Mouse (Mus musculus) erythroblast, embryonic 14.5 days (primary cell): ENCODE data around the gene Tmem86a. TPM values are rescaled to one million over a fixed set of nuclear protein-coding genes. Genes with fewer than 3 reads are reported as not detected.

ENCODE experiments used
- H3K27me3 ChIP-seq: 2 replicates; pipeline ENCODE4 v1.6.1; 2012; ENCODE audit warnings: inconsistent platforms; ENCODE audit not compliant: control insufficient read depth
- H3K36me3 ChIP-seq: 2 replicates; pipeline ENCODE4 v1.6.1; 2012; ENCODE audit warnings: mild to moderate bottlenecking, inconsistent platforms; ENCODE audit not compliant: control insufficient read depth
- H3K4me1 ChIP-seq: 2 replicates; pipeline ENCODE4 v1.6.1; 2012; ENCODE audit warnings: inconsistent platforms; ENCODE audit not compliant: control insufficient read depth
- H3K4me3 ChIP-seq: replicated peaks from 2 replicates; pipeline ENCODE3; 2012; ENCODE audit warnings: moderate library complexity, mild to moderate bottlenecking, inconsistent platforms
- H3K9me3 ChIP-seq: 2 replicates; pipeline ENCODE4 v1.6.1; 2012; ENCODE audit warnings: low read length, inconsistent platforms, mixed read lengths; ENCODE audit not compliant: control insufficient read depth
- GATA1 ChIP-seq: IDR thresholded peaks from 2 replicates; pipeline ENCODE4 v1.6.1; 2012; ENCODE audit warnings: low read length, inconsistent platforms, mixed read lengths
- TAL1 ChIP-seq: IDR thresholded peaks from 3 replicates; pipeline ENCODE4 v1.6.1; 2012; ENCODE audit warnings: low read length, inconsistent platforms, mixed read lengths
- polyA plus RNA-seq: library from polyadenylated mRNA; stranded (reverse); fragments of >175 nt; gene quantifications from 2 replicates; pipeline ENCODE4 v1.2.3, GENCODE M21; 2012

Tmem86a gene
- polyA plus RNA-seq, 1 experiment, result 0.24 TPM

DNA sequence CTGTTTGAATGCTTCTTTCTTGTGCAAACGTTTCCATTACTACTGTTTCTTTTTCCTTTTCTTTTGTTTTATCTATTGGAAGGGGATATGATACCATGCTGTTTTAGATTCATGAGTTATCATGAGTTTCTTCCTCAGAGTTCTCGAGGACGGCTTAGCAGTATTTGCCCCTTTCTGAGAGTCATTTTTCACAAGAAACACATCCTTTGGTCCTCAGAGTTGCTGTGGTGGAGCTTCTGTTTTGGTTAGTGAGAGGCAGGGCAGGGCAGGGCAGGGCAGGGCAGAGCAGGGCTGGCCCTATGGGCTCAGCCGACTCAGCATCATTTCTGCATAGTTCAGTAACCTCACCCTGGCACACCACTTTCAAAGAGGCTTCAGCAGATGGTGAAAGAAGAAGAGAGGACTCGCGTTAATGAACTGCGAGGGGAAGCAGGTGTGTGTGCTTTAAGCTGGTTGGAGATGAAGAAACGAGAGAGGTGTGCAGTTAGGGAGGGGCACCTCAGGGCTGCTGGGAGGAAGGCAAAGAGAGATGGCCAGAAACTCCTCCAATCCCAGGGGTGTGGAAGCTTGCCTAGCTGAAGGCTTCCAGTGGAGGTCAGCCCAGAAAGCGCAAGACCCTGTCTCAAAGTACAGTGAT, 37.2 kb upstream of the Tmem86a start:
- no peak for TF ChIP-seq TAL1
- no peak for TF ChIP-seq GATA1
- no peaks in the 10 kb centered on the region for H3K27me3 ChIP-seq
- peak overlapping the region; percentile 41 for H3K4me3 ChIP-seq
- no peaks in the 10 kb centered on the region for H3K36me3 ChIP-seq
- no peaks in the 10 kb centered on the region for H3K9me3 ChIP-seq
- H3K4me1 ChIP-seq, result peaks cover 63% of the 10 kb centered on the region

GRCm38 (mm10) chr7:47014564-47015389, 35.6 kb upstream of the Tmem86a start:
- H3K27me3 ChIP-seq, result no peaks in the 10 kb centered on the region
- H3K9me3 ChIP-seq, result no peaks in the 10 kb centered on the region
- no peak for TF ChIP-seq TAL1
- no peak for TF ChIP-seq GATA1
- H3K4me3 ChIP-seq, result peak overlapping the region; percentile 45
- peaks cover 52% of the 10 kb centered on the region for H3K4me1 ChIP-seq
- no peaks in the 10 kb centered on the region for H3K36me3 ChIP-seq

DNA sequence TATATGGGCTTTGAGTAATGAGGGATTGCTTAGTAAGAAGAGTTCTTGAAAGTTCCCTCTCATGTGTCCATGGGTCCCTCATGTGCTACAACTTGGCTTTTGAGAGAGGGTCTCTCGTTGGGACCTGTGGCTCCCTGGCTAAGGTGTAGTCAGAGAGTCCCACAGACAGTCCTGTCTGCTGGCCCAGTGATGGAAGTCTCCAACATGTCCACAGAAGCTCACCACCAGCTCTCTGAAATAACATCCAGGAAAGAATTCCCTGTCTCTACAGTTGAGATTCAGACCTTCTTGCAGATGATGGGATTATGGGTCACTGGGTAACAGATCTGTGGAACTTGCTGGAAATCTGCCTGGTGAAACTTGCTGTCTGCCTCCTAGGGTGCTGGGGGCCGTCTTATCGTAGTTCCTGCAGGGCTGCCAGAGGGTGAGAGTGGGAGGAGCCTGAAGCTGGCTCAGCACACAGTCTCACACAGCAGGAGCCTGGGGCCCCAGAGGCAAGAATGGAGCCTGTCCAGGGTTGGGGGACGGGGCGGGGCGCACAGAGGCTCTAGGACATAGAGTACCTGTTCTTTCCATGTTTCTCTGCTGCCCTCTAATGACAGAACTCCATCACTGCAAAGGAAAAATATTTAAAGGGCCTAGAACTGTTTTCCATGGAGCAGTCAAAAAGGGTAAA, 34.9 kb upstream of the Tmem86a start:
- H3K4me3 ChIP-seq, result peak overlapping the region; percentile 45
- peaks cover 45% of the 10 kb centered on the region for H3K4me1 ChIP-seq
- H3K27me3 ChIP-seq, result no peaks in the 10 kb centered on the region; the same call in 1 of the 2 replicates
- H3K9me3 ChIP-seq, result no peaks in the 10 kb centered on the region
- TF ChIP-seq TAL1, result peak; percentile 53
- TF ChIP-seq GATA1, result peak; percentile 47
- no peaks in the 10 kb centered on the region for H3K36me3 ChIP-seq

DNA sequence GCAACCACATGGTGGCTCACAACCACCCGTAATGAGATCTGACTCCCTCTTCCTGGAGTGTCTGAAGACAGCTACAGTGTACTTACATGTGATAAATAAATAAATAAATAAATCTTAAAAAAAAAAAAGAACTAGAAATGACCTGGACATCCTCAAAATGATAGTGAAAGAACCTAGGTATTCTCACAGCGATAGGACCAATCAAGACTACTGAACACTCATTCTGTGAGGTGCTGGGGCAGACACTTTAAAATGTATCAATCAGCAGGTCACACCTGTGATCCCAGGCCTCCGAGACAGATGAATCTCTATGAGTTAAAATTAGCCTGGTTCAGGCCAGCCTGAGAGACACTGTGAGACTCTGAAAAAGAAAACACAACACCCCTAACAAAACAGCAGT, 33.8 kb upstream of the Tmem86a start:
- TF ChIP-seq GATA1 (no peak), TAL1 (no peak)
- Histone ChIP-seq H3K27me3 (peaks cover 2% of the 10 kb centered on the region; the same call in 1 of the 2 replicates), H3K9me3 (no peaks in the 10 kb centered on the region), H3K4me3 (no peak overlapping the region), H3K4me1 (peaks cover 47% of the 10 kb centered on the region), H3K36me3 (no peaks in the 10 kb centered on the region)

DNA sequence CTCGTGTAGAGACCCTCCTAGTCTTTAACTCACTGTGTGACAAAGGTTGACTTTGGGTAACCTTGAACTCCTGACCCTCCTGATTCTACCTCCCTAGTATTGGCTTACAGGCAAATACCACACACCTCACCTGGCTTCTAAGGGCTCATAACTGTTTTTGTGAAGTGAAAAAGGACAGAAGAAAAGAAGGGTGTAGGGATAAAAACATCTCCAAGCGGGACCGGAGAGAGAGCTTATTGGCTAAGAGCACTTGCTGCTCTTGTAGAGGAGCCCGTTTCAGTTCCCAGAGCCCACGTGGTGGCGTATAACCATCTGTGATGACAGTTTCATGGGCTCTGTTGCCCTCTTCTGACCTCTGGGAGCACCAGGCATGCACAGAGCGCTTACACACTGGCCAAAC, 33.3 kb upstream of the Tmem86a start:
- H3K27me3 ChIP-seq, result peaks cover 2% of the 10 kb centered on the region; the same call in 1 of the 2 replicates
- H3K4me3 ChIP-seq, result no peak overlapping the region
- no peaks in the 10 kb centered on the region for H3K36me3 ChIP-seq
- H3K9me3 ChIP-seq, result no peaks in the 10 kb centered on the region
- TF ChIP-seq TAL1 (no peak), GATA1 (no peak)
- H3K4me1 ChIP-seq, result peaks cover 47% of the 10 kb centered on the region

DNA sequence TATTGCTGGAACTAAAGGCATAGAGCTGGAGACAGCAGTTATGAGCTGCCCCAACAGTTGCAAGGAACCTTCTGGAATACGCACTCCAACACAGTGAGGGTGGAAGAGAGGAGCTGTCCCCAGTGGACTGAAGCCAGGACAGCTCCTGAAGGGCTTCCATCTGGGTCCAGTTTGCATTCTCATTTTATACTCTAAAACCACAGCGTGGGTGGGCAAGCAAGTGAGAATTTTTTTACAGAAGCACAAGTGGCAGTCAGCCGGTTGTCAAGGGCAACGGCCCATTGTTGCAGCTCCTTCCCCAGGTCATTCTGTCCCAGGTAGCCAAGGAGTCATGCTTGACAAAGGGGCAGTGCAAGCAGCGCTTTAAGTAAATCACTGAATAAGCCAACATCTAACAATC, 30.8 kb upstream of the Tmem86a start:
- no peak overlapping the region for H3K4me3 ChIP-seq
- no peak for TF ChIP-seq GATA1
- TF ChIP-seq TAL1, result no peak
- H3K27me3 ChIP-seq, result peaks cover 5% of the 10 kb centered on the region
- no peaks in the 10 kb centered on the region for H3K9me3 ChIP-seq
- H3K4me1 ChIP-seq, result peaks cover 23% of the 10 kb centered on the region
- H3K36me3 ChIP-seq, result no peaks in the 10 kb centered on the region

DNA sequence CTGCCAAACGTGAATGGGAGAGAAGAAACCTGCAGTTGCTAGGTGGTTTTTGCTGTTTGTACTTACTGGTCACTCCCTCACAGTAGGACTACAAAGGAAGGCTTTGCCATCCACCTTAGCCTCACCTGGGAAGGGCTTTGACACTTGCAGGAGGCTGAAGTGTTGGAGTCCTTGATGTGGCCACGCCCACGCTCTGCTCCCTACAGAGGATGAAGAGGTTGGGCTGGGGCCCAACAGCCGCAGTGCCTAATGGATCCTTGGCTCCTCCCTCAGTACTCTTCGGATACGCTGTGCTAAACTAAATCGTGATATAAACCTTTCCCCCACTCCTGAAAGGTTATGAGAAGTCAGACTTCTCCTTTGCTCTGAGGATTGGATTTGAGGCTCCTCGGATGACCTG, 29.4 kb upstream of the Tmem86a start:
- Histone ChIP-seq H3K9me3 (no peaks in the 10 kb centered on the region), H3K36me3 (no peaks in the 10 kb centered on the region), H3K27me3 (peaks cover 5% of the 10 kb centered on the region), H3K4me1 (peaks cover 11% of the 10 kb centered on the region), H3K4me3 (no peak overlapping the region)
- TF ChIP-seq TAL1 (no peak), GATA1 (no peak)

- Histone ChIP-seq H3K9me3 (no peaks in the 10 kb centered on the region), H3K27me3 (peaks cover 5% of the 10 kb centered on the region), H3K36me3 (no peaks in the 10 kb centered on the region), H3K4me3 (no peak overlapping the region), H3K4me1 (peaks cover 5% of the 10 kb centered on the region)
- TF ChIP-seq TAL1 (no peak), GATA1 (no peak)
These were observed 27.9 kb upstream of the Tmem86a start for GRCm38 (mm10) chr7:47022482-47022881.

GRCm38 (mm10) chr7:47023530-47023929, 26.9 kb upstream of the Tmem86a start:
- H3K36me3 ChIP-seq, result no peaks in the 10 kb centered on the region
- peaks cover 5% of the 10 kb centered on the region for H3K4me1 ChIP-seq
- no peak overlapping the region for H3K4me3 ChIP-seq
- H3K9me3 ChIP-seq, result no peaks in the 10 kb centered on the region
- peaks cover 5% of the 10 kb centered on the region for H3K27me3 ChIP-seq
- TF ChIP-seq GATA1 (no peak), TAL1 (no peak)
